Mouse (Mus musculus) adipocyte (in vitro differentiated cells): Measurements from ENCODE around the gene Rph3a.

Experiments used
- DNase-seq: peaks from one replicate; pipeline ENCODE4 v3.0.0-alpha.2; 2016; ENCODE audit warnings: low spot score

Gene Rph3a

DNA sequence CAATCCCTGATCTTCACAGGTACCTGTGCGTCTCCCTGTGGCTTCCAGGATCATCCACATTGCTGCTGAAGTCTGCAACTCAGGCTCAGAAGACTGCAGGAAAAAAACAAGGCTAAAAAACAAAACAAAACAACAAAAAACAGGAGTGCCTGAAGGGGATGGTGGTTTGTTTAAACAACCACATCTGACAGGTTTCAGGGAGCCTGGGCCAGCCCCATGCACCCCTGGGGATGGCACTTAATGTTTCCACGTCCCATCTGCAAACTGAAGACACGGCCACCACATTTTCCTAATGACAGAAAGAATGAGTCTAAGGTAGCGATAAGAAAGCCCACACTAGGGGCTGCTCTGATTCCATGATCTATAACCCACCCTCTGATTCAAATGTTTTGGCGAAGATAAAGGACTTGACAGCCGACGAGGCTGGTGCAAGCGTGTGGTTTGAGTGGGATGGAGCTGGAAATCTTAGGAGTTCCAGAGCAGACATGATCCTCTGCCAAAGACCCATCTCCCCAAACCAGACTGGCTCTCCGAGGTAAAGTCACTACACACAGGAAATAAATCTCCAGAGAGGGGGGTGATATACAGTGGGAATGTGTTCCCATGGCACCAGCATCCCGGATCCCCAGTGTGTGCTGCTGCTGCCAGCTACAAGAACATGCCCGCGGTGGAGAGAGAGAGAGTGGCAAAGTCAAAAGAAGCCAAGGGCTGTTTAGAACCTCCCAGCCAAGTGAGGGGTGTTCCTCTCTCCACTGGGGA lies at the start of gene Rph3a:
Rph3a (minus strand) TSS at position 282 of the 759 bp plus-strand sequence.
- DNase-seq = no peak

DNA sequence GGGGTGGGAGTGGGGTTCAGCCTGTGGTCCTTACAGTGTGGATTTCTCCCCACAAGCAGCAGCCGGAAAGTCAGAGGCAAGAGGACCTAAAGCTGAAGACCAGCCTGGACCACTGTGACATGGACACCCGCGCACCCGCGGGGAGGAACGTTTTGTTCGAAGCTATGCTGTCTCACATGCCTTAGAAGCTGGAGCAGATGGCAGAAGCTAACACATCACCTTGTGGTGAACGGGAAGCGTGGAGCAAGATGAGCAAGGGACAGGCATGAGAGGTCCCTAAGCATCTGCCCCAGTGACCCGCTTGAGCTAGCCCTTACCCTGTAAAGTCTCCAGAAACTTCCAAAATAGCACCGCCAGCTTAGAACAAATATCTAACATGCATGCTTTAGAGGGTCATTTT lies 48.4 kb upstream of the Rph3a start:
- no peak for DNase-seq

DNA sequence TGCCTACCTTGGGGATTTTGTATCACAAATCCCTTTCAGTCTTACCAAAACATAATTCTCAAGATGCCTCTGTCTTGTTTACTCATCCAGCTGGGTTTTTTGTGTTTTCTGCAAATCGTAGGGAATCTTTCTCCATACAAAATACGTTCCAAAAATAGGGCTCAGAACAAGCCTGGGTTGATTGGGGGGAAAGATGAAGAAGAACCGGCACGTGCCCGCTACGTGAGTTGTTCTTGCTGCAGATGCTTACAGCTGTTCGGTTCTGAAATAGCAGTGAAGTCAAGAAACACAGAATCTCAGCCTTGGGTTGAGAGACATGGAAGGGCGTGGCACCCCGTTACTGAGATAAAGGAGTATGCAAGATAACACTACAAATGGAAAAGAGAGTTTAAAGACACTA lies 44.0 kb upstream of the Rph3a start:
- DNase-seq = no peak

DNA sequence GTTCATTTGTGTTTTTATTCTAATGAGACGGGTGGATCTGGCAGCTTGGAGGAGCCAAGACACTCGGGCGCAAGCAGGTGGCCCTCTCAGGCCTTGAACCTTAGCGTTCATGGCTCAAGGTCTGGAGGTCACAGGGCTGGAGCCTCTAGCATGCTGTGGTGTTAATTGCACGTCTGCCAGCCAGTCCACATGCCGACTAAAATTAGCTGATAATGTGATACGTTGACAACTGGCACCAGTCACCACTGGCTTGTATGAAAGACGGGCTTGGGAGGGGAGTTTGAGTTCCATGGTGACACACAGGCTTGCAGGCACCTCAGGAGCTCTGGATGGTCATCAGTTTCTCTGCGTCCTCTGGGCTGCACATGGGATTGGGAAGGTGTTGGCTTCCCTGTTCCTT lies 31.9 kb upstream of the Rph3a start:
- no peak for DNase-seq

DNA sequence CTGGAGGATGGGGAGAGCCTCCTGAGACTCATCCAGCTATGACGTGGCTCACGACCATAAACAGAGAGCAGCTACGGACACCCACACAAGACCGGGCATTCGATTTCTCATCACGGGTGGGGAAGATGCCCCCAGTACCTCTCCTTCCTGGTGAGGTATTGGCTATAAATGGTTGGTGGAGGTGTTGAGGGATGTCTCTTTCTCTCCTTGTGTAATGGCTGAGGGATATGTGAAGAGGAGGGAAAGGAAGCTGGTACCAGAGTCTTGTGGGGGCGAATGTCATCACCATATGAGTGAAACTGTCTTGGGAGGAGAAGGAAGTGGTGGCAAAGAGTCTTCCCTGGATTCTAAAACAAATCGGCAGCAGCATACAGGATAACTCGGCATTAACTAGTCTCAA lies 29.6 kb upstream of the Rph3a start:
- DNase-seq = no peak

DNA sequence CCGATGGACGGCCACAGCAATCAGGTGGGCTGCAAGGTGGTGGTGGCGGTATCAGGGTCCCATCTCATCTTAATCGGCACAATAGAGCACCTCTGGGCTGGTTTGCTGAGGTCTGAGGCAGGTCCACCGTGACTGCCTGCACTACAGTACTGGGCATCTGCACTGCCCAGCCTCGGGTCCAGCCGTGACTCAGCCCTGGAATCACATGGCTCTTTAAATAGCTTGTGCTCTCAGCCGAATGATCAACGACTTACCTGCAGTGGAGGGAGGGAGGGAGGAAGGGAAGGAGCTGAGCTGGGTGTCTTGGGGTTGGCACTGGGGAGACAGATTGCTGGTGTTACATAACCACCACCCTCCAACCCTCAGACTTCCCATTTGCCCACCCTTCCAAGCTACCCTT lies 20.3 kb upstream of the Rph3a start:
- DNase-seq = no peak

DNA sequence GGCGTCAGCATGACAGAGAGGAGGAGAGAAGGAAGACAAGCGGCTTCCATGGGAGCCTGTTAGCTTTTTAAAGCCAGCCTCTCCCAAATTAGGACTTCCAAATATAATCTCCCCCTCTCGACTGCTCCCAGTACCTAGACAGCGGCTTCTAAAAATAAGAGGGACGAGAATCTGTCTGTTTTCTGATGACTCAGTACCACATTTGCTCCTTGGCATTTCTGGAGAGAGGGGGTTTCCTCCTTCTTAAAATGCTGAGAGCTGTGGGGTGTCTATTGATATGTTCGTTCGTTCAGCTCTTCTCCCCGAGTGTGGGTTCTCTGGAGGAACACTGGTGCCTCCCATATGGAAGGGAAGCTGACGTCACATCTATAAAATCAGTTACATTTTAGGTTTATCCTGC lies 9.6 kb upstream of the Rph3a start:
- DNase-seq = no peak

DNA sequence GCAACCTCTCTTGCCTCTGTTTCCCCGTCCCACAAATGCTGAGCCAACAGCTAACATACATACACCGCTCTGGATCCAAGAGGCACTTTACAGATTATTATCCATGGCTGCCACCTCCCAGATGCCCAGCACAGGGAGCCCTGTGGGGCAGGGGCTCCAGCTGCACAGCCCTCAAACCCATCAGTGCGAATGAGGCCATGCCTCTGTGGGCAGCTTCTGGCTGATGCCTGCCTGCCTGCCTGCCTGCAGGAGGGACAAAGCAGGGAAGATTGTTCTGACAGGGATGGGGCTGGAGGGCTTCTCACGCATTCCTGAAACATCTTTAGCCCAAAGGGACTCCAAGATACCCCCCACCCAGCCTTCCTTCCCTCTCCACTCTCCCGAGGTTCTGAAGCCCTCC lies 7.8 kb upstream of the Rph3a start:
- no peak for DNase-seq

DNA sequence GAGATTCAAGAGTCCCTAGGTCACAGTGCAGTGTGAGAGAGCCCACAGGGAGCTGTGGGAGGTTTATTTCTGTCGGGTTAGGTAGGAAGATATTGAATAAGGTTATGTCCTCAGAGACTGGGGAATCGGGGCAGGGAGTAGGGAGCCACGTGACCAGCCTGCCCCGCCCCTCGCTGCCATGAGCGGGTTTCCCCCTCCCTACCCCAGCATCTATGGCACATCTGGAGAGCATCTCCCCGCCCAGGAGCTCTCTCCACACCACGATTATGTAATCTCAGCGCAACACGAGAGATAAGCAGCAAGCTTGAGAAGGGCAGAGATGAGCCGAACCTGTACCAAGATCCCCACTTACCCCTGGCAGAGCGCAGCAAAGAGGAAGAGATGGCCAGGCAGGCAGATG lies 6.5 kb upstream of the Rph3a start:
- no peak for DNase-seq

DNA sequence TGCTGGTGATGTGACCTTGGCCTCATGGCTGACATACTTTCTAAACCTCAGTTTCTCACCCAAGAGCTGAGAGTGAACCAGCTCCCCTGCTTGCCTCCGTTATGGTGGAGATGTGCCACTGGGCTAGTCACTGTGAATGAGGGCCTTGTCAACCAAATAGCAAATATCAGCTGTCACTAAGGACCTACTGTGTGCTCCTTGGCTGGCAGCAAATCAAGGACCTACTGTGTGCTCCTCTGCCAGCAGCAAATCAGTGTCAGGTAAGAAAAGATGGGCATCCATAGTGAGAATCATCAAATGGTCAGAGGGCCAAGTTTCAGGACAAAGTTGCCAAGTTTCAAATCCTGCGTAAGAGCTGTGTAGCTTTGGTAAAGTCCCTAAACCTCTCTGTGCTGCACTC lies 4.6 kb upstream of the Rph3a start:
- DNase-seq = no peak

DNA sequence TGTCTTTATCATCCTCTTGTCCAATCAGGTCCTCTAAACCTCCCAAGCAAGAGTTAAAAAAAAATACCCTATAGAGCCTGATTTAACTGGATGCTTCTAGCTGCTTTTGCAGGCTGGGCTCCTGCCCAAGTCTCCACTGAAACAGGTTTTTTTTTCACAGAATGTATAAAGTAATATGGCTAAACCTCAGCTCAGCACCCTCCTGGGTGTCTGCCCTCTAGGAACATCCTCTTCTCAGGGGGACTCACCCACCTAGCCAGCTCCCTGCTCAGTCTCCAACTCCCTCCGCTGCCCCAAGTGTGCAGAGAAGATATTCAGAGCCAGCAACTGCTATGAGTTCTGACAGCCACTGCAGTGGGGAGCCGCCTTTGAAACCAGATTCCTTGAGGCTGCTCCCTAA lies 2.1 kb upstream of the Rph3a start:
- no peak for DNase-seq

DNA sequence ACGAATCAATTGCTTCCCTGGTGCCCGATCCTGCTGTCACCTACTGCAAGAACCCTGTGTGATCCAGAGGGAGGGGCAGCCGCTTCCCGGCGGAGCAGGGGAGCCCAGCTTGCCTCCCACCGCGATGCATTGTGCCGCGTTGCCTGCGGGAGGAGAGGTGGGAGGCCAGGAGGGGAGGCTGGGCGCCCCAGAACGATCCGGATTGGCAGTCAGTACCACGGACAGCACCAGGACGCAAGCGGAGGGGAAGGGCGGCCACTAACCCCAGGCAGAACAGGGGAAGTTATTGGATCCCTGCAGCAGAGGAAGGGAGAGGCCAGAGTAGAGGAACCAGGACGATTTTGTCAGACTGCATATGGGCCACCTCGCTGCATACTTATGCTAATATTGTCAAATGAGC lies 486 bp downstream of the Rph3a start:
- DNase-seq = no peak

DNA sequence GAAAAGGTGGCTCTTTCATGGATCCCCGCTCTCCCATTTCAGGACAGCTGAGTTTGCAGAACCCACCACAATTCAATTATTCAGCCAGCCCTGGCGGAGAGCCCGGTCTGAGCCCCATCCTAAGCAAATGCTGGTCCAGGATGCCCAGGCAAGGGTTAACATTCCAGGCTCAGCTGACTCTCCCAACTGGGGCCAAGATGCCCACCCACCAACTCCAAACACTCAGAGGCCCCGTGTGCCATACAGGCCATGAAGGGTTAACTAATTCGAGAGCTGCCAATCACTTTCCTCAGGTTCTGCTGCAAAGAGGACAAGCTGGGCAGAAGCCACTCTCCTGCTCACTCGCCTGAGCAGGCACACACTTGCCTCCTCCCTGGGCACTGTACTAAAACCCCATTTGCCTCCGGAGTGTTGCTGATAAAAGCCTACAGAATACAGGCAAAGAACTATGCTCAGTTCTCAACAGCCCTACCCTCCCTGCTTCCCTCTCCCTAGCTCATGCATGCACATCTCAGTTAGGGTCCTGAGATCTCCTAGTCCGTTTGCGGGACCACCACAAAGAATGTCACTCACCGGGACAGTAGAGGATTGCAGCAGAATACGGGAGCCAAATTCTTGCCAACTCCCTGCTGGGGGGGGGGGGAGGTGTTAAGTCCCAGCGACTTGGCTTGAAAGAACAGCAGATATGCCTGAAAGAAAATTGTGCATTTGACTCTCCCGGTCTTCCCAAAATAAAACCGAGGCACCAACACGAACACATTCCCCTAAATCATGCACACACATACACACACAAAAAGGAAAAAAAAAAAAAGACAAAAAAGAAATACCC lies 1.3 kb downstream of the Rph3a start:
- DNase-seq = no peak

DNA sequence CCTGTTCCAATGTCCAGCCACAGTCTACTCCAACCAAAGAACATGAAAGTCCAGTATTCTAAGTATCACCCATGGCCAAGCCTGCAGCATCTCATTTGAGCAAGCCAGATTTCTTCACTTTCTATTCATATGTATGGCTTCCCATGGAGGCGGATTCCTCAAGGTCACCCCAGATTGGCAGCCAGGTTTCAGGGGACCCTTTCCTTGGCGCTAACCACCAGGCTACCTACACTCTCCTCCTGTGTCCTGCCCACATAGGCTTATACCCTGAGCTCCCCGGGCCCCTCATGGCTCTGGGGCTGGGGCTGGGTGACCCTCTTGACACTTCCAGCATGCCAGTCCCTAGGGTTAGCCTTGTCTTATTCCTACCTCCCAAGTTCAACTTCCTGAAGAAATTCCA lies 2.3 kb downstream of the Rph3a start:
- no peak for DNase-seq

DNA sequence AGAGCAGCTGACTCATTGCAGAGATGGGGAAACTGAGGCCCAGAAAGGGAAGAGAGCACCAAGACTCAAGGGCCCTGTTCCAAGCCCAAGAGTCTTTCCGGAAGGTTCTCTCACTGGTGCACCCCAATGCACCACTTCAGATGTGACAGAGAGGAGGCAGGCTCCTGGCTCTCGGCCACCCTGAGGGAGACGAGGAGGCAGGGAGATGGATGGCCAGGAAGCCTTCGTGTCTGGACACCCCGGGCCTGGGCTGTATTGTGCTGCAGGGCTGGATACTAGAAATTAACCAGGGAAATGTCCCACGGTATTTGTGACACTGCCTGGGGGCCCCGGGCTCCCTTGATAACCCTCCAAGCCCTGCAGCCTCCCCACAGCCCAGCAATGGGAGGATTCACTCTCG lies 2.8 kb downstream of the Rph3a start:
- DNase-seq = no peak

DNA sequence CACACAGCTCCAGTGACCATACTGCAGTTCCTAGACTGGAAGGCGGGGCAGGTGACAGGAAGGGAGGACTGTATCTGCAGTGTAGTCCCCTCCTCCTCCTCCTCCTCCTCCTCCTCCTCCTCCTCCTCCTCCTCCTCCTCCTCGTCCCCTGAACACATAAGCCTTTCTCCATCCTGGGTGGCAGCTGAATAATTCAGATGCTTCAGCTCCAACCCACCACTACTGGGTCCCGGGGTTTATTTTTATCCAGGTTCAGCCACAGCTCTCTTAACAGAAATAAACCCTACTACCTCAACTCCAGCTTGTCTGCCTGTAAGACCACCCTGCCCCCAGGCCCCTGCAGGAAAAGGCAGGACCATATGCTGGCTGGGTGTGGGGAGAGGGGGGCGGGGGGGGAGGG lies 3.7 kb downstream of the Rph3a start:
- no peak for DNase-seq

DNA sequence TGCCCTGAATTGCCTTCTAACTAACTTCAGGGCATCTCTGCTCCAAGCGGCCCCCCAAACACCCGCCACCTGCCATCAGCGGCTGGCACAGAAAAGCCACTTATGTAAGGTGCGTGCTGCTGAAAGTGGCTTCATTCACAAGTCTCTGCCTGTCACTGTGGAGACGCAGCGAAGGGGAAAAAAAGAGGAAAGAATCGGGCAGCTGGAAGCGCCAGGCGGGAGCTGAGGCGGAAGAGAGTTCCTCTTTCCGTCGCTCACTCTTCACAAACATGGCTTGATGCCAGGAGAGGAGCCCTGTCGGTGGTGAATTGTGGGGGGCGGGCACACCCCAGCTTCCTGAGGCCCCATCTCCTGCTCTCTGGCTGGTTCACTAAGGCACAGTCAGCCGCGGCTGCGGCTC lies 6.1 kb downstream of the Rph3a start:
- no peak for DNase-seq

DNA sequence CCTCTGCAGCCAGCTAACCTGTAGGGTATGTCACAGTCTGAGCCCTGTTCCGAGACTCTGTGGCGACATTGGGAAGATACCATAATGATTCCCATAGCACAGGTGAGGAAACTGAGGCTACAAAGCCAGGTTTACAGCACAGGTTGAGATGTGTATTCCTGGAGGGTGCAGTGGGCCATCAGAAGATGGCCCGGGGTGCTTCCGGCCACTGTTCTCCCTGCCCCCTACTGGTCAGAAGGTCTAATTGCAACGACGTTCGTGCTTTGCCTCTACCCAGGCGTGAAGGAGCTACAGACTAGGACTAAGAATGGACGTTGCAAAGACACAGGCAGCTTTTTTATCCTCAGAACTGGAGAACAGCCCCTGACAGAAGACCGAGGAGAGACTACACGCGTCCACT lies 10.3 kb downstream of the Rph3a start:
- no peak for DNase-seq

DNA sequence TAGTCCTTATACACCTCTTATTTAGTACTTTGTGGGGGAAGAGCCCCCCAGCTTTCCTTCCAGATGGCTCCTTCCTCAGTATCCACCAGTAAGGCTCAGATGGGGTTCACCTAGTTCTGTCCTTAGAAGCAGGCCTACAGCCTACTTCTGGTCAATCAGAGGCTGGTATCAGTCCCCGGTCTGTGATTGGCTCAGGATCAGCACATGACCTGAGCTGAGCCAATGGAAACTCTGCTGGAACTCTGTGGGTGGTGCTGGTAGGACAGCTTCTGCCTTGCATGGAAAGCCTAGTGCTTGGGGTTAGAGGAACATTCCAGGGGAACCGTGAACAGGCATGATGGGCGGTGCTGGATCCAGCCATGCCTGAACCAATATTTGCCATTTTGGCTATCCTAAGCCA lies 21.5 kb downstream of the Rph3a start:
- DNase-seq = no peak

DNA sequence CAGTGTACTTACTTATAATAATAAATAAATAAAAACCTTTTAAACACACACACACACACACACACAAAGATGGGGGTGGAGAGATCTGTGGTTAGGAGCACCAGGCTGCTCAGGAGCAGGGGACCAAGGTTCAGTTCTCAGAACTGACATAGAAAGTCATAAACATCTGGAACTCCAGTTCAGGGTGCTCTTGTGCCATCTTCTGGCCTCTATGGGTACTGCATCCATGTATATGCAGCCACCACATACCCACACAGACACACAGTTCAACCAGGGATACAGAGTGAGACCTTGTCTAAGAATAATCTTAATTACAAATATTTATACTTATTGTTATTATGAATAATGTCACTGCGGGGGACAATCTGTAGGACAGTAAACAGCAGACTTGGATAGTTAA lies 26.9 kb downstream of the Rph3a start:
- no peak for DNase-seq

DNA sequence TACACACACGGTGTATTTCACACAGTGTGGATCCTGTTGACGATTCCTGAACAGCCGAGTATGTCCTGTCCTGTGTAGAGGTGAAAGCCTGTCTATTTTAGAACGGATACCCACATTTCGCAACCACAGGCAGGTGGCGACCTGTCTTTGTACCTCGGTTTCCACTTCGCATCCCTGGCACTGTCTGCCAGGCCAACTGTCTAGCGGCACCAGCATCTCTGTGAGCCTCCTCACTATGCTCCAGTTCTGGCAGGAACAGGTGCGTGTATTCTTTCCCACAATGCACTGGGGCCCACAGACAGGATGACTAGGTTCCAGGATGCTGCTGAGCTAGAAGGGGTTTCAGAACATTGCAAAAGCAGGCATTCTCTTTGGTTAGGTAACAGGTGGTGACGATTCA lies 28.7 kb downstream of the Rph3a start:
- no peak for DNase-seq

DNA sequence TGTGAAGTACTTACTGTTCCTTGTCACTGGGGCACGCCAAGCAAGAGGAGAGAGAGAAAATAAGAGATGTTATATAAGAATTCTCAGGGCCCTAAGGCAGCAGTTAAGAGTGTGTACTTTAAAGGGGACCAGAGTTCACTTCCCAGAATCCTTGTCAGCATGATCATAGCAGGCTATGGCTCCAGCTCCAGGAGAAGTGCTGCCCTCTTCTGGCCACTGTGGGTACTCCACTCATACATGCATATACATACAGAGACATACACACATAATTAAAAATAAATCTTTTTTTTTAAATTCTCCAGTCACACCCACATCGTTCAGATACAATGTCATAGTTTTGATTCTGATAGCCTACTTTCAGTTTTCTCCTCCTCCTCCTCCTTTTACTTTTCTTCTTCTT lies 29.8 kb downstream of the Rph3a start:
- no peak for DNase-seq

DNA sequence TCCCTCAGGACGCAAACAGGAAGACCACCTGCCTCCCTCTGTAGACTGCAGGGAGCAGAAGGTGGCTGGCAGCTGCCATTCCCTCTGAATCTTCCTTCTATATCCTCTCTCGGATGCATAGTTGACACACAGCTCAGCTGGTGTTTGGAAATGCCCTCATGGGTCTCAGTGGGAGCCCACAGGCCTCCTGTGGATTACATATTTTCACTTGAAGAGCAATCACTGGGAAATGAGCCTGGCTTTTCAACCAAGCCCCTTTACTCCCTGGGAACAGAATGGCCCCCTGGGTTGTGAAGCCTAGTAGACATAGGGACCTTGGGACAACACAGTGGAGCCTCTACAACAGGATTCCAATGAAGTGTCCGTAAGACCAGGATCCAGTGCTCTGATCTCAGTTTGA lies 33.8 kb downstream of the Rph3a start:
- no peak for DNase-seq

DNA sequence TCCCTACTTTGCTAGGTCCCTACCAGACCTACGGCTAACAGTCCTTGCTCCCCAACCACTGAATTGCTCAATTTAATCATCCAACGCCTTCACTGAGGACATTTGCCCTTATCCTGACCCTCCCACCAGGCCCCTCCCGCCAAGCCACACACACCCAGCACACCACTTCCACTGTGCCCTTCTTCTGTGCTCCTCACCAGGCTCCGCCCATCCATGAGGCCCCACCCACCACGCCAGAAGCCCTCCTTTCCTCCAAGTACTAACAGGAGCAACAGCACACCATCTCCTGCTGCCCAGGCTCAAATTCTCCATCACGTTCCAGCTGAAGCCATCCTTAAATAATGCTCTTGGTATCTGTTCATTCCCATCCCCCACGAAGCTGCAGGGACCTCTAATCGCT lies 35.4 kb downstream of the Rph3a start:
- DNase-seq = no peak
